Mouse (Mus musculus): ENCODE measurements at regions not wholly inside any gene's neighbourhood (a gene's known extent, or its start where the extent isn't known, plus 50 kb on each side); places are given as distances from the start of the nearest gene placed in this dataset.

DNA sequence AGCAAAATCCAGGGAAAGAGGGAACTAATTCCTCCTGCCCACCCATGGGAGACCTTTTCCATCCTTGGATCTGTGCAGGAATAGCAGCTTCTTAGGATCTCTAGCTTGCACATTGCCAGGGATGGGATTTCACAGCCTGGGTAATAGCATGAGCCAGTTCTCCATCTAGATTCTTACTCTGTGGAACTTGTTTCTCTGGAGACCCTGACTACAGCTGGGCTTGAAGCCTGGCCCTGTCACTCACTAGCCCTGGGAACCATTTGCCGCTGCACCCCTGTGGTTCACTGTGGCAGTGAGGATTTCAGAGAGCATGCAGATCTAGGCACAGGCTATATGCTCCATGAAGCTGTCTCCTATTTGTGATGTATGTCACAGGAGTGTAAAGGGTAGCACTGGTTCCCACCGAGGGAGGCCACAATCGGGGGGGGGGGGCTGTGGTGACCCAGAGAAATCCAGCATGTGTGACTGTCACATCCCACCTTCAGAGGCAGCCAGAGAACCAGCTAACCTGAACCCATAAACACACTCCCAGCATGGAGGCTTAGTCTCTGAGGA lies 183.5 kb downstream of the Gadd45g start:
- no peak overlapping the region for H3K9ac ChIP-seq (ENCODE audit: control insufficient read depth, low read depth, low read length, poor library complexity, severe bottlenecking)
- H3K27ac ChIP-seq (ENCODE audit: control insufficient read depth, low read depth, low read length): no peak overlapping the region
- no peaks in the 10 kb centered on the region for H3K4me1 ChIP-seq (ENCODE audit: control insufficient read depth in 1 of 2, insufficient read depth in 2 of 2, low read length in 2 of 2)

DNA sequence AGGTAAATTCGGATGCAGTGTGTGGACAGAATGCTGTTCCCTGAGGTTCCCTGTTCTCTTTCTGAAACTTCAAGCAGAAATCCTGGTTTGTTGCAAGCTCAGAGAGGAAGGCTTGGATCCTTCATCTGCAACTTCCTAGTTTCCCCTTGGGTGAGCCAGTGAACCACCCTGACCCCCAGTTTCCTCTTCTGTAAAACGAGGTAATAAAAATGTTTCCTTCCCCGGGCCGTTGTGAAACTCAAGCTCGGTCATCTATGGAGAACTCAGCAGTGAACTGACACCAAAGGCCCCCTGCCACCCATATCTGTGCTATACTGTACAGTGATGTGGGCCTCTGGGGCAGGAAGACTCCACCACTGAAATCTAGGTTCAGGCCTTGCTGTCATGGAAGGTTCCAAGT lies 185.0 kb downstream of the Gadd45g start:
- Histone ChIP-seq H3K36me3 (ENCODE audit: control insufficient read depth in 1 of 2, insufficient read depth in 2 of 2, low read length in 2 of 2) (no peaks in the 10 kb centered on the region), H3K27me3 (ENCODE audit: control insufficient read depth in 1 of 2, insufficient read depth in 2 of 2, low read length in 2 of 2) (no peaks in the 10 kb centered on the region), H3K27ac (ENCODE audit: control insufficient read depth, low read depth, low read length) (no peak overlapping the region), H3K4me3 (ENCODE audit: control insufficient read depth in 1 of 2, insufficient read depth in 1 of 2, low read depth in 2 of 2, low read length in 2 of 2) (no peak overlapping the region), H3K79me2 (ENCODE audit: control insufficient read depth, insufficient read depth, low read length, poor library complexity) (no peaks in the 10 kb centered on the region), H3K9ac (ENCODE audit: control insufficient read depth, low read depth, low read length, poor library complexity, severe bottlenecking) (no peak overlapping the region), H3K4me1 (ENCODE audit: control insufficient read depth in 1 of 2, insufficient read depth in 2 of 2, low read length in 2 of 2) (no peaks in the 10 kb centered on the region), H3K9me3 (replicated peaks; ENCODE audit: insufficient read depth, low read length) (no peaks in the 10 kb centered on the region)
- no peak for DNase-seq (ENCODE audit: low read depth, low spot score)
- TF ChIP-seq TCF12 (IDR thresholded peaks at IDR 0.05; ENCODE audit: low read depth, low read length): no peak
- TF ChIP-seq ELF1 (IDR thresholded peaks at IDR 0.05; ENCODE audit: low read depth, low read length): no peak
- no peak for TF ChIP-seq MEF2A (IDR thresholded peaks at IDR 0.05; ENCODE audit: extremely low read depth, insufficient replicate concordance, low read depth, low read length, poor library complexity, severe bottlenecking)
- TF ChIP-seq SIN3A (IDR thresholded peaks at IDR 0.05; ENCODE audit: low read length): no peak
- no peak for TF ChIP-seq POLR2A (IDR thresholded peaks at IDR 0.05; ENCODE audit: control insufficient read depth in 1 of 2, insufficient read depth in 1 of 2, low read depth in 1 of 2, low read length in 2 of 2, poor library complexity in 1 of 2)
- no peak for TF ChIP-seq GATA1 (IDR thresholded peaks at IDR 0.05; ENCODE audit: low read depth, low read length)
- no peak for TF ChIP-seq USF1 (IDR thresholded peaks at IDR 0.05; ENCODE audit: low read depth, low read length)
- no peak for TF ChIP-seq CTCF (IDR thresholded peaks at IDR 0.05 in 2 of 3, conservative IDR thresholded peaks at IDR 0.05 in 1 of 3; ENCODE audit: control insufficient read depth in 1 of 3, insufficient read depth in 1 of 3, low read depth in 2 of 3, low read length in 3 of 3, poor library complexity in 1 of 3, severe bottlenecking in 1 of 3)
- no peak for TF ChIP-seq ETS1 (IDR thresholded peaks at IDR 0.05; ENCODE audit: low read depth, low read length)
- no peak for TF ChIP-seq BHLHE40 (IDR thresholded peaks at IDR 0.05; ENCODE audit: borderline replicate concordance, low read depth, low read length)
- TF ChIP-seq MXI1 (IDR thresholded peaks at IDR 0.05; ENCODE audit: low read depth, low read length): no peak
- no peak for TF ChIP-seq KAT2A (conservative IDR thresholded peaks at IDR 0.05; ENCODE audit: low read depth, low read length)
- no peak for TF ChIP-seq E2F4 (IDR thresholded peaks at IDR 0.05; ENCODE audit: borderline replicate concordance, low read depth, low read length)
- no peak for TF ChIP-seq NELFE (IDR thresholded peaks at IDR 0.05; ENCODE audit: low read depth, low read length)
- no peak for TF ChIP-seq SMC3 (IDR thresholded peaks at IDR 0.05; ENCODE audit: low read depth, low read length)
- TF ChIP-seq POLR2AphosphoS2 (IDR thresholded peaks at IDR 0.05; ENCODE audit: low read length): no peak
- no peak for TF ChIP-seq ZC3H11A (IDR thresholded peaks at IDR 0.05; ENCODE audit: low read depth, low read length)
- no peak for TF ChIP-seq POLR2AphosphoS5 (IDR thresholded peaks at IDR 0.05; ENCODE audit: borderline replicate concordance, low read depth, low read length)
- TF ChIP-seq HCFC1 (IDR thresholded peaks at IDR 0.05; ENCODE audit: low read depth, low read length): no peak

More for the DNA sequence above, 183.5 kb downstream of the Gadd45g start:
- H3K4me3 ChIP-seq (ENCODE audit: control insufficient read depth in 1 of 2, insufficient read depth in 1 of 2, low read depth in 2 of 2, low read length in 2 of 2): no peak overlapping the region
- H3K36me3 ChIP-seq (ENCODE audit: control insufficient read depth in 1 of 2, insufficient read depth in 2 of 2, low read length in 2 of 2): no peaks in the 10 kb centered on the region
- TF ChIP-seq JUND (IDR thresholded peaks at IDR 0.05; ENCODE audit: low read depth, low read length) (no peak), ZC3H11A (IDR thresholded peaks at IDR 0.05; ENCODE audit: low read depth, low read length) (no peak), USF1 (IDR thresholded peaks at IDR 0.05; ENCODE audit: low read depth, low read length) (no peak), TCF12 (IDR thresholded peaks at IDR 0.05; ENCODE audit: low read depth, low read length) (no peak), MXI1 (IDR thresholded peaks at IDR 0.05; ENCODE audit: low read depth, low read length) (no peak), ZKSCAN1 (IDR thresholded peaks at IDR 0.05; ENCODE audit: low read depth, low read length) (no peak), E2F4 (IDR thresholded peaks at IDR 0.05; ENCODE audit: borderline replicate concordance, low read depth, low read length) (no peak), SIN3A (IDR thresholded peaks at IDR 0.05; ENCODE audit: low read length) (no peak), ZNF384 (IDR thresholded peaks at IDR 0.05; ENCODE audit: low read depth, low read length) (no peak), CTCF (IDR thresholded peaks at IDR 0.05 in 2 of 3, conservative IDR thresholded peaks at IDR 0.05 in 1 of 3; ENCODE audit: control insufficient read depth in 1 of 3, insufficient read depth in 1 of 3, low read depth in 2 of 3, low read length in 3 of 3, poor library complexity in 1 of 3, severe bottlenecking in 1 of 3) (no peak), MEF2A (IDR thresholded peaks at IDR 0.05; ENCODE audit: extremely low read depth, insufficient replicate concordance, low read depth, low read length, poor library complexity, severe bottlenecking) (no peak), GATA1 (IDR thresholded peaks at IDR 0.05; ENCODE audit: low read depth, low read length) (no peak), RCOR1 (IDR thresholded peaks at IDR 0.05; ENCODE audit: low read depth, low read length) (no peak), CHD1 (IDR thresholded peaks at IDR 0.05; ENCODE audit: low read depth, low read length) (no peak), BHLHE40 (IDR thresholded peaks at IDR 0.05; ENCODE audit: borderline replicate concordance, low read depth, low read length) (no peak)
- H3K9me3 ChIP-seq (replicated peaks; ENCODE audit: insufficient read depth, low read length): no peaks in the 10 kb centered on the region
- H3K79me2 ChIP-seq (ENCODE audit: control insufficient read depth, insufficient read depth, low read length, poor library complexity): no peaks in the 10 kb centered on the region
- no peaks in the 10 kb centered on the region for H3K27me3 ChIP-seq (ENCODE audit: control insufficient read depth in 1 of 2, insufficient read depth in 2 of 2, low read length in 2 of 2)
- DNase-seq (ENCODE audit: low read depth, low spot score): no peak

Data from MEL (cell line).